Mouse (Mus musculus) myocyte (in vitro differentiated cells): ENCODE data around the gene Gm20388.

Source experiments
- MAX ChIP-seq: IDR thresholded peaks from one replicate; pipeline ENCODE4 v1.6.1; 2011; ENCODE audit warnings: low read depth, mild to moderate bottlenecking, control low read depth
- MYOD1 ChIP-seq, 3 experiments: IDR thresholded peaks; one replicate each; pipeline ENCODE4 v1.6.1; 2011; ENCODE audit warnings: control low read depth in 2 of 3, low read depth in 2 of 3, mild to moderate bottlenecking in 2 of 3, moderate library complexity in 1 of 3; ENCODE audit not compliant: insufficient read length in 2 of 3, control insufficient read depth in 1 of 3
- POLR2A ChIP-seq: IDR thresholded peaks from one replicate; pipeline ENCODE4 v1.6.1; 2011; ENCODE audit warnings: low read depth, mild to moderate bottlenecking, control low read depth, moderate library complexity; ENCODE audit not compliant: insufficient read length

GRCm38 (mm10) chr8:121088871-121089630 is 1178.4 kb downstream of the Gm20388 start:
- TF ChIP-seq POLR2A, result no peak
- no peak for TF ChIP-seq MAX
- TF ChIP-seq MYOD1 (IDR thresholded peaks at IDR 0.05; ENCODE audit: control insufficient read depth in 1 of 3, insufficient read length in 2 of 3, low read depth in 2 of 3), result no peak
